Mouse (Mus musculus): ENCODE results near the gene Ppp1r16b.

The Ppp1r16b gene

GRCm38 (mm10) chr2:158668433-158669010, 3.3 kb downstream of the Ppp1r16b start:
- DNase-seq (ENCODE audit: extremely low spot score), result no peak

DNA sequence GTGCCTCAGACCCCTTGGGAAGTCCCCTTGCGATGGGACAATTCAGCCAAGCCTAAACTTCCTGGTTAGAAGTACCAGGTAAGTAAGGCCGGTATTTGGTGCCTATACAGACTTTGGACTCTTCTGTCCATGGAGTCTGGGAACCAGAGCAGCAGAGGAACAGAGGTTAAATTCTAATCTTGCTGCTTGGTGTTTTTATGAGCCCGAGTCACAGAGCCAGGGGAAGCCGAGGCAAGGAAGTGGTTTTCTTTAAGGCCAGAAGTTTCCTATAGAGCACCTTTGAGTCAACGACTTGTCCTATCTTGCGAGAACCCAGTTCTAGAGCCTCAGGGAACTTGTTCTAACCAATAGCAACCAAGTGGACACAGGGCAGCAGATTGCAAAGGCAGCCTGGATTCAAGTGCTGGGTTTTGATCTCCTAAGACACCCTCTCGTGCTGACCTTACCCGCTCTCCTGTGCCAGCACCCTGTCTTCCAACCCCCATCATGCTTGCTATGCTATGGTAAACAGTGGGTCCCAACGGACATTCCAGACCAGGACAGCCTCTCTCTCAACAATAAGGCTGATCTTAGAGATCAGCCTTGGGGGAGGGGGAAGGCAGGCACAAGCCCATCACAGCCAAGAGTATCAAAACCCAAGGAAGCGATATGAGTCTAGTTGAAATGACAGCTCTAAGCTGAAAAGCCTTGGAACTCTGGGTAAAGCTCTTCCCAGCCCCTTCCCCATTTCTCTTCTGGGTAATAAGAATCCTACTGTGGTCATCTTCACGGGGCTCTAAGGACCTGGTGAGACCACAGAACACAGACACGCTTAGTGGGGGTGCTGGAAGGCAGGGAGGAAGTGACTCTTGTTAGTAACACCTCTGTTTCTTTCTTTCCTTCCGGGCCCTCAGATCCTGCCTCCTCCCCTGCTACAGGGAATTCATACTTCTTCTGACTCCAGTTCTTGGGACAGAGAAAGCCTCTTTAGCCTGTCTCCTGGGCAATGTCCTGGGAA, 4.3 kb downstream of the Ppp1r16b start:
- DNase-seq (ENCODE audit: extremely low spot score), result no peak

DNA sequence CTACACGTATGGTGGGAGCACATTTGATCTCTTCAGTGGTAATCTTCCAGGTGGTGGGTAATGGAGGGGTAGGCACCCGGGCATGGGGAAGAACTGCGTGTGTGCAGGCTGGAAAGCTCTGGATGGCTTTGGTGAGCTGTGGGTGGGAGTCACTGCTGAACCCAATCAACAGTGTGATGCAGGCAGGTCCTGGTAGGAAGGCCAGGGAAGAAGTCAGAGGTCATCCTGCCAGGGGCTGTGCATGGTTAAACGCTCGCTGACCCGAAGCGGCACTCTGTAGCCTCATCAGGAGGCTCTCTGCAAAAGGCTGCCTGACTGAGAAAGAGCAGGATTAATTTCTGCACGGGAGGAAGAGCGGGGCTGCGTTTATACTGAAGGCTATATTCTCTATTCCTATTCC, 5.4 kb downstream of the Ppp1r16b start:
- DNase-seq (ENCODE audit: extremely low spot score), result peak; percentile 57

GRCm38 (mm10) chr2:158672829-158673228, 7.6 kb downstream of the Ppp1r16b start:
- DNase-seq (ENCODE audit: extremely low spot score), result no peak

DNA sequence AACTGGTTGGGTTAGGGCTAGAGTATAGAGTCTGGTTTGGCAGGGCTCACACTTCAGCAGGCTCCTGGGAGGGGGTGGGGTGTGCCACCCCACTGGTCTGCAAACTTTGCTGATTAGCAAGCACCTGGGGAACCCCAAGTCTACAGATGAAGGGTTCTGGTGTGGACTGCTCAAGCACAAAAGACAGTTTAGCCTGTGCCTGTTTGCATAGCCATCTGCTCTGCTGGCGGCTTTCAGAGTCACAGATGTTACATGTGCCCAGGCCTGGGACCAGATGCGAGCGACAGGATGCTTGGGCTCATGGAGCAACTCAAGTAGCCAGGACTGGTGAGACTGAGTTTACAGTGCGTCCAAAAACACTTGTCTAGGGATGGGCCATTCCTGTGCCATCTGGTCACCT, 8.3 kb downstream of the Ppp1r16b start:
- no peak for DNase-seq (ENCODE audit: extremely low spot score)

- DNase-seq (ENCODE audit: extremely low spot score), result no peak
Observed at GRCm38 (mm10) chr2:158674131-158674530, 8.9 kb downstream of the Ppp1r16b start.

DNA sequence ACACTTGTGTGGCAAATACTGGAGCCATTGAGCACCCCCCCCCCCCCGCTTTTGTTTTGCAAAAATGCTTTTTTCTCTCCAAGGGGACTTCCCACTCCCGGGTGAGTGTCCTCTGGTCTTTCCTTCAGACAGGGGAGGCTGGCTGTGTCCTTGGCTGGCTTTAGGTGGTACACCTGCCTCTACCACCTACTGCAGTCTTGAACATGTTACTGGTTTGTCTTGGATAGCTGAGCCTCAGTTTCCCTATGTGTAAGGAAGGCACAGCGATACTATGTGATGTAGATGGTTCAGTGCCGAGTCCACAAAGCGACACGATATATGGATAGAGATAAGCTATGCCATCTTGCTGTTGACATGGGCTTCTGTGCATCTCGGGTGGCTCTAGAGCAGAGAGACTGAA, 9.6 kb downstream of the Ppp1r16b start:
- no peak for DNase-seq (ENCODE audit: extremely low spot score)

DNA sequence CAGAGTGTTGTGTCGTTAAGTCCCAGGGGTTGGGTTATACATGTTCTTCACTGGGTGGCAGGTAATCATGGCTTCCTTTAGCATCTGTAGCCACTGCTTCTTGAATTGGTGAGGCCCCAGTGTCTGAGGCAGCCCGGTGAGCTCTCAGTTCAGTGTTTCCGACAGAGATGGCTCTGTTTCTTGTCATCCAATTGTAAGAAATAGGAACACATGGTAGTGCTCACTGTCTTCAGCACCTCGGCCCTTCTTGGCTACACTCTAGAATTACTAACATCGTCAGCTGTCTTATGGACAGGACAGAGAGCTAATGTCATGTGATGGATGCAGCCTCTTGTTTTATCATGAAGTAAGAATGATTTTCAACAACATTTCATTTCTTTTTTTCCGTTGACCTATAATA, 10.0 kb downstream of the Ppp1r16b start:
- DNase-seq (ENCODE audit: extremely low spot score), result no peak

DNA sequence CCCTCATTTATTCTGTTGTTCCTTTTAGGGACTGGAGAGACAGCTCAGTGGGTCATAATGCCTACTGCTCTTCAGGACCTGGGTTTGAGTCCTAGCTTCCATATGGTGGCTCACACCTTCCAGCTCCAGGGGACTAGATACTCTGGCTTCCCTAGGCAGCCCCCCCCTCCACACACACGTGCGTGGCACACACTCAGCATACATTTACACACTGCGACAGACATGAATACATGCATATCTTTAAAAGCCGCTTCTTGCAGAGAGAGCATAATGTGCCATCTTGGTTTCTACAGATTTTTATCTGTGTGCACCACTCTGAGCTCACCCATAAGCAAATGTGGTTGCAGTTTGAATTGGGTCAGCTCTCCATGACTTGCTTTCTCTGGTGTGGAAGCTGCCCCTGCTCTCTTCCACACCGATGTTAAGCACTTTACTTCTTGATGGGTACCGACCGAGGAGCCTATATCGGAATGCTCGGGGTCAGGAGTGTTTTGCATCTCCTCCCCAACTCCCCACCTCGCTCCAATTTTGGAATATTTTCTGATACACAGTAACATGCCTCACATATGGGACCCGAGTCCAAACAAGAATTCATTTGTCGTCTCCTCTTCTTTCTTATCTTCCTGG, 10.8 kb downstream of the Ppp1r16b start:
- DNase-seq (ENCODE audit: extremely low spot score), result no peak

GRCm38 (mm10) chr2:158677946-158678345, 12.7 kb downstream of the Ppp1r16b start:
- no peak for DNase-seq (ENCODE audit: extremely low spot score)

GRCm38 (mm10) chr2:158679091-158679490, 13.9 kb downstream of the Ppp1r16b start:
- DNase-seq (ENCODE audit: extremely low spot score), result no peak

- DNase-seq (ENCODE audit: extremely low spot score), result no peak
Observed at GRCm38 (mm10) chr2:158680357-158680889, 15.2 kb downstream of the Ppp1r16b start.

DNA sequence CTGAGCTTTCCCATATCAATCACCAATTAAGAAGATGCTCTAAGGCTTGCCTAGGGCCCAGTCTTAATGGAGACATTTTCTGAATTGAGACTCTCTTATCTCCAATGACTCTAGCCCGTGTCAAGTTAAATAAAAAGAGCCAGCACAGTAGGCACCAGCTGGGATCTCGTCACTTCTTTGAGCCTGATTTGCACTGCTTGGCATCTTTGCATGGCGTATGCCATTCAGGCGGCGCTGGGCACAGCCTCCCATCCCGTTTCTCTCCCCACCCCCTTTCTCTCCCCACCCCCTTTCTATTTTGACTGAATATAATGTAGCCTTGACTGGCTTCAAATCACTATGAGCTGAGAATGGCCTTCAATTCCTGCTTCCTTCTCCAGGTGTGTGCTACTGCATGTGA, 16.5 kb downstream of the Ppp1r16b start:
- no peak for DNase-seq (ENCODE audit: extremely low spot score)

DNA sequence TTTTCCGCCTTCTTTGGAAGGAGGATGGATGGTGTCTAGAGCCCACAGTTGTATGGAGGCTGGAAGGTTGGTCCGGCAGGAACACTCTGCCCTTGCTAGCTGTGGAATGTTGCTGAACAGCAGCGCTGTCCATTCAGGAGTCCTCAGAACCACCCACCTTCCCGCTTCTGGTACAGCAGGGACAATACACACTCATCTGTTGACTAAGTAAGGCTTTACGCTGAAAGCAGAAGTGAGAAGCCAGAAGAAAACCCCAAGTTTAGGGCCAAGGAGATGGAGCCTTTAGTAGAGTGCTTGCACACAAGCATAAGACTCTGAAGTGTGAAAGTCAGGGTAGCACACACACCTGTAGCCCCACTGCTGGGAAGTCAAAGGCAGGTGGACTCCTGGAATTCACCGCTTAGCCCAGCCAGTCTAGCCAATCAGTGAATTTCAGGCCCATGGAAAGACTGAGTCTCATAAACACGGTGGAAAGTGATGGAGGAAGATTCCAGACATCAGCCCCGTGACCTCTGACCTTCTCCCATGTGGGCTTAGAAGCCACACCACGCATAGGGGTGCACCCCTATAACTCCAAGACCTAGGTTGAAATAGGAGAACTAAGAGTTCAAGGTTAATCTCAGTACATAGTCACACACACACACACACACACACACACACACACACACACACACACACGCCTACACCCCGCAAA, 17.3 kb downstream of the Ppp1r16b start:
- no peak for DNase-seq (ENCODE audit: extremely low spot score)

- DNase-seq (ENCODE audit: extremely low spot score), result no peak
Observed at GRCm38 (mm10) chr2:158683038-158683413, 17.8 kb downstream of the Ppp1r16b start.

DNA sequence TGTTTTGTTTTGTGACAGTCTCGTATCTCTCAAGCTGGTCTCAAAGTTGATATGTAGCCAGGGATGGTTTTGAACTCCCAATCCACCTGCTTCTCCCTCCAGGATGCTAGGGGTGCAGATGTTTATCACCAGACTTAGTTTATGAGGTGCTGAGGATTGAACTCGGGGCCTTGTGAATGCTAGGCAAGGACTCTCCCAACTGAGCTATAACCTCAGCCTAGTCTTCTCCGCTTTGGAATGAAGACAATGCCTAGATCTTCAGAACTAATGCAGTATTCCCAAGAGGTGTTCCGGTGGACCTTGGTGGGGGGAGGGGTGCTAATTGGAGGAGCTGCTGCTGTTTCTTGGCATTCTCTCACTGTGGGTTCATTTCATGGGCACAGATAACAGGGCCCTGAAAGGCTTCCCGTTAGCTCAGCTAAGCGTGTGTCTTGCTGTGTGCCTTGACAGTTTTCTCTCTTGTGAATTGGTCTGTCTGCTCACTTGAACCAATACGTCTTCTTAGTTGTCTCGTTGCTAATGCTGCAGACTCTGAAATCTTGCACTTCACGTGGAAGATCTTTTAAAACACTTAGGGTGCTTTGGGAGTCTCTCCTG, 19.1 kb downstream of the Ppp1r16b start:
- no peak for DNase-seq (ENCODE audit: extremely low spot score)

GRCm38 (mm10) chr2:158684910-158685309, 19.7 kb downstream of the Ppp1r16b start:
- no peak for DNase-seq (ENCODE audit: extremely low spot score)

- DNase-seq (ENCODE audit: extremely low spot score), result no peak
Observed at GRCm38 (mm10) chr2:158686394-158686793, 21.2 kb downstream of the Ppp1r16b start.

- DNase-seq (ENCODE audit: extremely low spot score), result no peak
Observed at GRCm38 (mm10) chr2:158687804-158688241, 22.6 kb downstream of the Ppp1r16b start.

DNA sequence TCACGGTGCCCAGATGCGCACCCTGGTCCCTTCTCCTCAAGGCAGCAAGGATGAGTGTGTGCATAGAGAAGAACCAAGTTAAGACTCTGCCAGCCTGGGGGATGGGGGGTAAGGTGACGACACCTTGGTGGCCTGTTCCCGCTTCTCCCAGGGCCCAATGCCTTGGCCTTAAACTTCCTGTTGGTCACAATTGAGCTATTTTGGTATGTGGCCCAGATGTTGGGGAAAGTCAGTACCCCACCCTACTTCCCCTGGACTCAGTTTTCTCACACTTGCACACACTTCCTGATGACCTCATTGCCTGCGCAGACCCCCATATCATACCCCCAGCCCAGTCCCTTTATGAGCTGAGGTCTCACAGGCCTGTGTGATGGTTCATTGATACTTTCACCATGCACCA, 23.9 kb downstream of the Ppp1r16b start:
- DNase-seq (ENCODE audit: extremely low spot score), result no peak

DNA sequence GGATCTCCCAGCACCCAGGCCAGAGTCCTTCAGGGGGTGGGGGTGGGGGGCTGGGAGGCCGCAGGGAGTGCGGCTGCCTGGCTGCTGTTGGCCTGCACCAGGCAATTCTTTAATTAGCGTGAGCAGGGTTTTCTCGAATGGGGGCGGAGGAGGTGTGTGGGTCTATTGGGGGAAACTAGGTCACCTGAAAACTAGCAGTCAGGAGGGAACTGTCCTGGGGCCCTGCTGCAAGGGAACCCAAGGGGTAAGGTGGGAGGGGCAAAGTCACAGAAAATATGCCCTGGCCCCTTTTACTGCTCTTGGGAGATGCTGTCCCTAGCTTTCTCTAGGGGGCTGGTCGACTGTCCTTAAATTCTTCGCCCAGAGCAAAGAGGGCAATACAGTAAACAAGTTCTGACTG, 24.4 kb downstream of the Ppp1r16b start:
- DNase-seq (ENCODE audit: extremely low spot score), result no peak
